Mouse (Mus musculus) cerebellum, adult 2 months (tissue): ENCODE measurements around the gene Psmd1.

ENCODE experiments used
- CTCF ChIP-seq: fragments of 200-500 bp; IDR thresholded peaks from 2 replicates; pipeline ENCODE4 v1.5.1; 2011; ENCODE audit warnings: low read depth, mild to moderate bottlenecking, control low read depth, low read length, moderate library complexity, borderline replicate concordance; ENCODE audit not compliant: insufficient read depth
- POLR2A ChIP-seq: fragments of 200-500 bp; IDR thresholded peaks from 2 replicates; pipeline ENCODE4 v1.6.1; 2011; ENCODE audit warnings: low read length, control low read depth, borderline replicate concordance; ENCODE audit not compliant: insufficient read depth

DNA sequence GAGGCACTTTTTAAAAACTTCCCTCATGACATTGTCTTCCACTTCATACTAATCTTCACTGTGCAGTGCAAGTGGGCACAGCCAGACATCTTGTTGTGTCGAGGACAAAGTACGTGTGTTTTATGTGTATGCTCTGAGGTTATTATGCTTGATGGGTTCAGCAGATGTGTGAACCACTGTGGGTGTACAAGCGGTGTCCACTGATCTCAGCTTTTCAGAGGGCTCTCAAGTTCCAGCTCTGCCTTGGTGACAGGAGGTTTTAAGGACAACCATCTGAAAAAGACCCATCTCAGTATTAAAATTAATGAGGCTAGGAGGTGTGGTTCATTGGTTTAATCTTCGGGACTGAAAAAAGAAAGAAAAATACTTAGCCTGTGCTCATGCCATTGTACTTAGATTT is 55.4 kb downstream of the Psmd1 start:
- TF ChIP-seq POLR2A (no peak), CTCF (no peak)
